Mouse (Mus musculus) 3134 (cell line): ENCODE results near the gene 1700013H16Rik.
A peak's percentile ranks its signal among the peaks of the same experiment; 100 is the strongest.

Experiments
- DNase-seq: peaks from one replicate; pipeline ENCODE4 v3.0.0-alpha.2; 2011; ENCODE audit warnings: low spot score; ENCODE audit not compliant: insufficient read length; ENCODE audit errors: extremely low read depth

1700013H16Rik gene

GRCm38 (mm10) chrX:53757736-53758135 is at the start of gene 1700013H16Rik:
TSS of gene 1700013H16Rik (minus strand) at chrX:53757831.
- no peak for DNase-seq

GRCm38 (mm10) chrX:53799074-53799473 is 41.4 kb upstream of the 1700013H16Rik start:
- no peak for DNase-seq

GRCm38 (mm10) chrX:53797519-53797918 is 39.9 kb upstream of the 1700013H16Rik start, which contains the start of gene Xlr:
TSS of gene Xlr (minus strand) at chrX:53797706.
- DNase-seq: peak; percentile 54

- DNase-seq: no peak
Observed at GRCm38 (mm10) chrX:53776276-53776675, 18.6 kb upstream of the 1700013H16Rik start, which contains the start of gene Zfp36l3. TSS of gene Zfp36l3 (minus strand) at chrX:53776394.

DNA sequence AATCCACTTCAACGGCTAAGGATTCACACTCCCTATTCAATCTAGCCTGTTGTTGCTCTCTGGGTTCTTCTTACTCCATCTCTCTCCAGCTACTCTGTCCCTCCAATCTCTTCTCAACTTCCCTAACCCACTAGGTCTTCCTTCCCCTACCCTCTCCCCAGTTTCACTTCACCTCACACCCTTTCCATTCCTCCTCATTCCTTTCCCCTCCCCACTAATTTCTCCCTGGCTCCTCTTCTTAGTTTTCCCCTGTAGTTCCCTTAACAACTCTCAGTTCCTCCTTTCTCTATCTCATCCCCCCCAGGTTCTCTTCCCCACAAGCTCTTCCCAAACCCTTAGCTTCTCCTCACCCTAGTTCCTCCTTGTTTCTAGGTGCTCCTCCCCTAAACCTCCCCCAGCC is 4.8 kb downstream of the 1700013H16Rik start:
- no peak for DNase-seq

DNA sequence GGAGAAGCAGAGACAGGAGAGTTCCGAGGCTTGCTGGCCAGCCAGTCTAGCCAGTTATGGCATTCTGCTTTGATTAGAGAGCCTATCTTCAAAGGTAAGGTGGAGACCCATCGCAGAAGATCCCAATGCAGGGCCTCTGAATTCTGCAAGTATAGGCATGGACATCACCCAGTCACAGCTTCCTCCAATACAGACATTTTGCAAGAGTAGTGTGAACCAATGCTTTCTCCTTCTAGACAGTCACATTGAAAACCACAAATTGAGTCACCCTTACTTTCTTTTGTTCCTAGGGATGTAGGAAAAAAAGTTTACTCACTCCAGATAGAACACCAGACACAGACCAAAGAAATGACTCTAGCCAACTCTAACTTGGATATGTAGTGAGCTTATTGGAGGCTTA is 28.7 kb downstream of the 1700013H16Rik start:
- peak; percentile 22 for DNase-seq

- DNase-seq: no peak
Observed at GRCm38 (mm10) chrX:53724596-53724995, 33.0 kb downstream of the 1700013H16Rik start, which contains the start of gene 4930502E18Rik. TSS of gene 4930502E18Rik (plus strand) at chrX:53724826.

- peak; percentile 1 for DNase-seq
Observed at GRCm38 (mm10) chrX:53716323-53717182, 41.1 kb downstream of the 1700013H16Rik start.

- DNase-seq: no peak
Observed at GRCm38 (mm10) chrX:53715942-53716322, 41.7 kb downstream of the 1700013H16Rik start.

GRCm38 (mm10) chrX:53702673-53703072 is 55.0 kb downstream of the 1700013H16Rik start:
- DNase-seq: no peak

DNA sequence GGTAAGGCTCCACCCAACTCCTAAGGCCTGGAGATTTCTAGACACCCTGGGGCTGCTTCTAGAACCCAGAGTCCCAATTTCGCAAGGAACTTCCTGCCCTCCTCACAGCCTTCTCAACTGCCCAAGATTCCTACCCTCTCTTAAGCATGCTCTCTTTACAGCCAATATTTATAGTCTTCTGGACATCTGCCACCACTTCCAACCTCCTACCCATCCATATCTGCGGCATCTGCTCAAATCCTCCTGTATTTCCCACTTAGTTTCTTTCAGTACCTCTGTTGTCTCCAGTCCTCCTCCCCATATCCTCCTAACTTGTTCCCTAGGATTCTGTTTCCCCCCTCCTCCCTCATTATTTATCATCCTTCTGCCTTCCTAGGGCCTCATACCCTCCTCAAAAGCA is 58.4 kb downstream of the 1700013H16Rik start:
- DNase-seq: no peak

GRCm38 (mm10) chrX:53694008-53694777 is 63.4 kb downstream of the 1700013H16Rik start:
- no peak for DNase-seq

GRCm38 (mm10) chrX:53693141-53693540 is 64.5 kb downstream of the 1700013H16Rik start:
- no peak for DNase-seq
